Mouse (Mus musculus) B cell, adult 2 months (primary cell): ENCODE measurements around the gene Ski.

Source experiments
- DNase-seq, 2 experiments: peaks; one replicate each; pipeline ENCODE4 v3.0.0; 2022

Gene Ski

DNA sequence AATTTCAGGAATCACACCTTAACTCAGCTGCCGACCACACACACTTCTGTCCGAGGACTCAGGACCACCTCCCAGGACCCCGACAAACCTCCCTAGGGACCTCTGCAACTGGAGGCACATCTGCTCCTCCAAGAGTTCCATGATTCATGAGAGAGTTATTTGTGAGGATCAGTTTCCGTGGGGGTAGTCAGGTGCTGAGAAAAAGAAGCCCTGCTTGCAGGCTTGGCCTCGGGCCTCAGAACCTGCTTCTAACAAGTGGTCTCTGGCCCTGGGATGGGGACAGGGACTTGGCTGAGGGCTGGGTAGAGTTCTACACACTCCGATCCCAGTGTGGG is 72.5 kb downstream of the Ski start:
- DNase-seq: no peak

DNA sequence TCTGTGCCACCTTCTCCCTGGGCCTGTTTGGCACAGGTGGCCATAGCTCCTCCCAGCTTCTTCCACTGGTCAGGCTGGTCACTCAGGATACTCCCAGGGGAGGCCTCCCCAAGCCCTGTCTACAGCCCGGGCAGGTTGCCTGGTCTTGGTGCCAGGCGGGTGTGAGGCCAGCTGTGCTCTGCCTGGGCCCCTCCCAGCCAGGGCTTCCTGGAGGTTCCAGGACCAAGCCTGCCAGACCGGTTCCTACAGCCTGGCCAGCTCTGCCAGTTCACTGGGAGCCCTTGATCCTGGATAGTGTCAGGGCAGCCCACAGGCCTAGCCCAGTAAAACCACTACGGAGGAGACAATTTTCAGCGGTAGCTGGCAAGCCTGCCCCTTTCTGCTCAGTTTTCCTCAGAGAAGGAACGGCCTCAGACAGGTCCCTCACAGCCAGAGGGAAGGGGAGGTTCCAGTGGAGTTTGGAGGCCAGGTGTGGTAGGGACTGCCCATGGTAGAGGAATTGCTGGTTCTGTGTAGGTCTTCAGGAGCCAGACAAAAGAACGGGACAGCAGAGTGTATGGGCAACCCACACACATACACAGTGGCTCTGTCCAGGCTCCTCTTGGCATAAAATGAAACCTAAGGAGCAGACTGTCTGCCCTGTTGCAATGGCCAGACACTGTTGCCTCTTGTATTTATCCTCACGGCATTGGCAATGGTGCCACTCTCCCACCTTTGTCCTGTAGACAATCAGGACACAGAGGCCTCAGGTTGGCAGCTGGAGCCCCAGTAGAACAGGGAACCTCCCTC is 73.3 kb downstream of the Ski start:
- no peak for DNase-seq

DNA sequence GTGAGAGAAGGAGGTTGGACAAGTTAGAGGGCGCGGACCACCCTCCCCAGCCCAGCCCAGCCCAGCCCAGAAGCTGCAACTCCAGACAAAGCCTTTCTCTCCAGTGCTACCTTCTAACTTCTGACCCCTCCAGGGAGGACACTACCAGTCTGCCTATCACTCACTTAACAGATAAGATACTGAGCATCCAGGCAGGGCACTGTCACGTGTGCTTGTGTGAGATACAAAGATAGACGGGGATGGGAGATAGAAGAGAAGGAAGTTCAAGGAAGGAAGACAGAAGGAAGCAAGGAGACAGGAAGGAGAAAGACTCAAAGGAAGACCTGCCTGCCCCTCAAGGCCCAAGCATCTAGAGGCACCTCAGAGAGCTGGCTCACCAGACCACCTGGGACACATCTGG is 73.9 kb downstream of the Ski start:
- no peak for DNase-seq

DNA sequence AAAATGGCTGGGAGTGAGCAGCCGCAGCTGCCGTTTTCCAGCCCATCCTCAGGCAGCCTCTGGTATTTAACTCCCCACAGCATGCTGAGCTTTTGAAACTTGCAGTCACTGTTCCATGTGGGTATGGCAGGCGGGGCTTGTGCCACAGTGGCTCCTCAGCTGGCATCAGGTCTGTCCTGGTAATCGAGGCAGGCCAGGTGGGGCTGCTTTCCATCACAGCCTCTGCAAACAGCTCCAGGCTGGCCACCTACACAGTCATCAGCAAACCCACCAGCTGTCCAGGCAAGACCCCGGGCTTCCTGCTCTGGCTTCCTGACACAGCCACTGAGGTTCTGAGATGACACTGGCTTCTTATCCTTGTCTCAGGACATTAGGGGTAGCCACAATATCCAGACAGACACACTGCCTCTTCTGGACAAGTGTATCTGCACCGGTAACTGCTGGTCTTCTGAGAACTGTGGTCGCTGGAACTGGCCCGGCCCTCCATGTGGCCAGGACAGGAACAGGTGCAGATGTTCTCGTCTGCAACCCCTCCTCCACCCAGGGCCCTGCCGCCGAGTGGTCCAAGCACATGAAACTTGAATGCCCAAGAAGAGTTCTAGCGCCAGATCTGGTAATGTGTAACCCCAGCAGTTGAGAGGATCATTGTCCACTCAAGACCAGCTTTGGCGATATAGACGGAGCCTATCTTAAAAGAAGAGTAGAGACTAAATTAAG is 76.1 kb downstream of the Ski start:
- no peak for DNase-seq

DNA sequence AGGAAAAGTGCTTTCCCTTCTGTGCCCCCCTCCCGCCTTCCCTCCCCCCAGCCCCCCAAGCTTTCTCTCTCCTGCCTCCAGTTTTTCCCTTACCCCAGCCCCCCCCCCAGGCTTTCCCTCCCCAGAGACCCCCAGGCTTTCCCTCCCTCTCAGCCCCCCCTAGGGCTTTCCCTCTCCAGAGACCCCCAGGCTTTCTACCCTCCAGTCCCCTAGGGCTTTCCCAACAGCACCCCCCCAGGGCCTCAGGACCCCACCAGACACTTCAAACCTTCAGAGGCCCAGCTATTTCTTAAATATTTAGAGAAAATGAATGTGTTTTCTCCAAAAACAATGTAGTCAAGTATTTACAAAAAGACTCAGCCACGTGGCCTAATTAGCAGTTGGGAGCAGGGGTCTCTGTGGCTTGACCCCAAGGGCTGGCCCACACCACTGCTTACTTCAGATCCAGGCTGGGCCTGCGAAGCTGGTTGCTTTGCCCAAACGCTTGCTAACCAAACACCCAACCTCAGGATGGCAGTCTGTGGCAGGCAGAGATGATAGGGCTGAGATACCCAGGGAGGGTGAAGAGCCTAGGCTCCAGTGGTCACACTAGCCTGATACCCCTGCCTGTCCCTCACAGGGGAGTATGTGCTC is 77.7 kb downstream of the Ski start:
- DNase-seq: no peak

DNA sequence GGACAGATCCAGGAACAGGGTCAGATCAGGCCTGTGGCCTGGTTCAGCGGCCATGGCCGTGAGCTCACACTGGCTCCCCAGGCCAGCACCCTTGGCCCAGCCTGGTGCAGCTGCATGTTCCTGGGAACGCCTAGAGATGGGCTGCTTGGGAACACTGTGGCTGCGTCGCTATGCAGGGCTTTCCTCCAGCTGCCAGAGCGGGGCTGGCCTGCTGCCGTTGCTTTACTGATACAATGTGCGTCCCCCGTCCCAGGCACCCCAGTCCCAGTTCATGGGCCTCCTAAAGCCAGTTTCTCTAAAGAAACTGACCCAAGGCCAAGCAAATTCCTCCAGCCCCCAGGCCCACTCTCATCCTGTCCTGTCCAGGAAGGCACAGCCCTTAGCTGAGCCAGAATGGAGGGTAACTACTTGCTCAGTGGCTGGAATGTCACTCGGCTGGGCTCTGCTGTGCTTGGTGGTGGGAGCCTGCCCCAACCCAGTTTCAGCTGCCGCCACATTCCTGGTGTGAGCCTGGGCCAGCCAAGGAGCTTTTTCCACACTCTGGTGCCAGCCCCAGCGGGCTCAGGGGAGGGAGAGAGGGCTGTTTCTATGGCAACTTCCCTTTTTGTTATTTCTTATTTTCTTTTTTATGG is 78.4 kb downstream of the Ski start:
- no peak for DNase-seq

DNA sequence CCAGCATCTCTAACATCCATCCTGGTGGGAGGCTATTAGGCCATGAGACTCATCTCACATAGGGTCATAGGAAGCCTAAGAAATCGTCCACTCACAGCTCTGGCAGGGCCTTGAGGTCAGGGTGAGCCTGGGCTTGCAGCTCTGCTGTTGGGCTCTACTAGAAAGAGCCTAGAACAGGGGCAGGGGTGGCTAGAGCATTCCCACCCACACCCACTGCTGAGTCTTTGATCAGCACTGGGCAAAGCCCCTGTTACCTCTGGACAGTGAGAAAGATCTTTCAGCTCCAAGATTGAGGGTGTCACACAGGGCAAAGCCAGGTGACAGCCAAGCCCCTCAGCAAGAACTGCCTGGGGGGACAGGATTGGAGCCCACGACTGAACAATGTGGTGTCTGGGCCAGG is 79.0 kb downstream of the Ski start:
- DNase-seq: no peak

DNA sequence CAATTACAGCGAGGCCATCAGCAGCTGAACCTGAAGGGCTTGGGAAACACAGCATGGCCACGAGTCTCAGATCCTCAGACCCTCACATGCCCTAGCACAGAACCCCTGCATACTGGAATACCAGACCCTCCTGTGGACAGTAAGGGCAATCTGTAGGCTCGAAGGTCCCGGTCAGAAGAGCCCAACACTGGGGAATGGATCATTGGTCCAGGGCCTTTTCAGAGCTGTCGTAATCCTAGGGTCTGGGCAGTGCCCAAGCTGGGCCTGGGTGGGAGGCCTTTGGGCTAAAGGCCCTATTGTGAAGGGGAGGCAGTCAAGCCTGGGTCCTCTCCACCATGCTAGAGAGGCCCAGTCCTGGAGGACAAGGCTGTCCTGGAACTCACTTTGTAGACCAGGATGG is 79.6 kb downstream of the Ski start:
- DNase-seq: no peak

DNA sequence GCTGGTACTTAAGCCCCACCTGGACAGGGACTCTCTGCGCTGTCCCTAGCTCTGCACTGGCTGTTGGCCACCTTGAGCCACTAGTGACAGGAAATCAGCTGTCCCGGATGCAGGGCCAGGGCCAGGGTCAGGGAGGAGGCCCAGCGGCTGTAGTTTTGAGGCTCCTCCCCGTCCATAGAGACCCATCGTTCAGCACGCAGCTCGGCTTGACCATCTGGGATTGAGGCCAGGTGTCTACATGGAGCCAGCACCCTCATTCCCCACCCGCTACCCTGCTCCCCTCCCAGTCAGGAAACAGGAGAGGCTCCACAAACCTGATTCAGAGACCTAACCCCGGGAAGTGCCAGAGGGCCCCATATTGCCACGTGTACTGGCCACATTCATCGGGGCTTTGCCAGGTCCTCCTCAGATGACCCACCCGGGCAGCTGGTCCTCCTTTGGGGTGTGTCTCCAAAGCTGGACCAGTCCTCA is 81.6 kb downstream of the Ski start:
- DNase-seq: no peak

DNA sequence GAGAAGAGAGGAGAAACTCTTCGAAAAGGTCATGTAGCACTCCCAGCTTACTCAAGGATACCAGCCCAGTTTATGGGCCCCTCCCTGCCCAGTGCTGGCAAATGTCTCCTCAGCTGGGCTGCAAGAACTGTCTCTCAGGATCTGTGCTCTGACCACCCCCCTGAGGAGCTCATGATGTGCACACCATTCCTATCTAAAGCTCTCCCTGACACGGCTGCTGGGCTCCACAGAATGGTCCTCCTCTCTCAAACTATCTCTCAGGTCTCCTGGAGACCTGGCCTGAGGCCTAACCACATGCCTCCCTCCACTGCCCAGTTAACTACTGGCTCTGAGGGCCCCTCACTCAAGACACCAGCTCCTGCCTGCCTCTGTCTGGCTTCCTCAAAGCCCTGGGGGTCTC is 82.2 kb downstream of the Ski start:
- no peak for DNase-seq

DNA sequence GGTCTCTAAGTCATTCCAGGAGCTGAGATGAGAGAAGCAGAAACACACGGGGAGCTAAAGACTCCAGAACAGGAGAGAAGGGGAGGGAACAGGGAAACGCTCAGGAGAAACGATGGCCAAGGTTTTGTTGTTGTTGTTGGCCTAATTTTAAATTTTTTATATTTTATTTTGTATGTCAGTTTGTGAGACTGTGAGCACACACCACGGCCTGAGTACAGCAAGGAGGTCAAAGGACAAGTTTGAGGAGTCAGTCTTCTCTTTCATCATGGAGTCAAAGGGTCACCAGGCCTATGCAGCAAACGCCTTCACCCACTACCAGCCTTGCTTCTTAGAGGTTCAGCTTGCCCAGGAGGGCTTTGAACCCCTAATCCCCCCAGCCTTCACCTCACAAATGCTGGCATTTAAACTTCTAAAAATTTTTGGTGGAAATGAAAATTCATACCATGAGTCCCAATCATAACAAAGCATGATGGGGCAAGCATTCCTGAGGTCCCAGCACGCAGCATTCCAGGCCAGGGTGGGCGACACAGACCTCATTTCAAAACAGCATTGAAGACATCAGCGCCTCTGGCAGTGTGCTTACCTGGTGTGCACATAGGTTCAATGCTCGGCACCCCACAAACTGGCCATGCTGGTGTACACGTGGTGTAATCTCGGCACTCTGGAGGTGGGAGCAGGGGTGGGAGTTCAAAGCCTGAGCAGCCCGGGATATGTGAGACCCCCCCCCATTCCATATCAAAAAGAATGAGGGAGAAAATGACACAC is 82.9 kb downstream of the Ski start:
- no peak for DNase-seq

DNA sequence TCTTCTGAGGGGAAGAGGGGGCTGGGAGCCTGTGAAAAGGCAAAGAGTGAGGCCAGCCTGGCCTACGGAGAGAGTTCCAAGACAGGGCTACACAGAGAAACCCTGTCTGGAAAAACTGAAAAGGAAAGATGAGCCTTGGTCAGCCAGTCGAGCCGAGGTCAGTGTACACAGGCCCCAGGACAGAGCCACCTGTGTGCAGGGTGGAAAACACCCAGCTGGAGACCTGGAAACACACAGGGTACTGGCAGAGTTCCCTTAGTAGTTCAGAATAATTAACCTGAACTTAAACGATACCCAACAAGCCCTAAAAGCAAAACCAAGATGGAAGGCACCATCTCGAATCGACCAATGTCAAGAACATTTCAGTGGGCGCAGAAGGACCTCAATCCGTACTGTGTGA is 83.9 kb downstream of the Ski start:
- DNase-seq: no peak

DNA sequence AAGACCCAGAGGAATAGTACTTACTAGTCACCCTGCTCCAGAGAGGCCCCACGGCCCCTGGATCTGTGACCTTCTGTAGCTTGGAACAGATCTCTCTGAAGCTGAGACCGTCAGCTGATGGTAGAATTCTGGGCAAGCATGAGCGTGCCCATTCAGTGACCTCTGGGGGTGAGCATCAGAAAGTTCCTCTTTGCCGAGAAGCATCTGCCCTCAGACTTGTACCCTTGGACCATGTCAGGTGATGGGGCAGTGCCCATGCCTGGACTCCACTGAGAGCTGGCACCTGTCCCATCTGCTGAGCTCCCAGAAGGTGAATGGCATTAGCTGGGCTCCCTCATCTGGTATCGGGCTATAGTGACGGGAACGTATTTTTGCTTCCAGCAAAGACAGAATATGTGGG is 84.5 kb downstream of the Ski start:
- DNase-seq: no peak

DNA sequence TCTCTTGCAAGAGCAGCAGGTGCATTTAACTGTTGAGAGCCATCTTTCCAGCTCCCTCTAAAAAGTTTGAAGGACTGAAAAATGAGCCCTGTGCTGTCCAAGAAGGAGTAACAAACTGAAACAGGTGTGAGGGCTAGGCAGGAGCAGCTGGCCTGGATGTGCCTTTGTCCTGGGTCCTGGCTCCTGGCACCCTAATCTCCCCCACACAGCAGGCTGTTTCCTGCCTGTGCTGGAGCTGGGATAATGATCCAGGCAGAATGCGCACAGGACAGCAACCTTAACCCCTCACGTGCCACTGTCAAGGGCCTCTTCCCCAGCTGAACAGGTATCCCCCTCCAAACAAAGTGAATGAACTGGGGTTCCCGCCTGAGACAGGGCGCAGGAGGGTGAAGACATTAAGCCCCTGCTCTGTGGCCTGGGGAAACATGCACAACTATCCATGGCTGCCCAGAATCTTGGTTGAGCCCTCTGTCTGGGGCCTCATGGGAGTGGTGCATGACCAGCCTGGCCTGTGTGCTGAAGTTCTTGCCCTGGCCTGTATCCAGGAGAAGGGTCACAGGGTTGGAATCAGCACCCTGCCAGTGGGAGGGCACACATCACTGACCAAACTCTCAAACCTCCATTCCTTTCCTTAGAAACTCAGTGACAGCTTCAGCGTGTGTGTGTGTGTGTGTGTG is 86.3 kb downstream of the Ski start:
- no peak for DNase-seq

DNA sequence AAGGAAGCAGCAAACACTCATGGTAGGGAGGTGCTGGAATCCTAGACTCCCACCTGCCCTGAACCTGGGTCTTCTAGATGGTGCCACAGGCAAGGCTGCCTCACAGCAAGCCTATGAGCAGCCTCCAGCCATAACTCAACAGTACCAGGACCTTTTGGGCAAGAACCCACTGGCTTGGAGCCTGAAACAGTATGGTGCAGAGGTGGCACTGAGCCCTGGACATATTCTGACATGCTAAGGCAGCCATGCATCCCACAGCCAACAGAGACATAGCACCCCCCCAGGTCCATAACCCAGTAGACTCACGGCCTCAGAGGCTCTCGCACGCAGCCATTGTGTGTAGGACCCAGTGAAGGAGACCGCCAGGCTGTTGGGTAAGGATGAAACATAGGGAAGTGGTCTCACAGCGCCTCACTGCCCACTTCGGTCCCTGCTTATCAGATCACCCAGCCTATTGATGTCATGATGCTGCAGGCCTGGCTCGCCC is 87.7 kb downstream of the Ski start:
- DNase-seq: no peak

DNA sequence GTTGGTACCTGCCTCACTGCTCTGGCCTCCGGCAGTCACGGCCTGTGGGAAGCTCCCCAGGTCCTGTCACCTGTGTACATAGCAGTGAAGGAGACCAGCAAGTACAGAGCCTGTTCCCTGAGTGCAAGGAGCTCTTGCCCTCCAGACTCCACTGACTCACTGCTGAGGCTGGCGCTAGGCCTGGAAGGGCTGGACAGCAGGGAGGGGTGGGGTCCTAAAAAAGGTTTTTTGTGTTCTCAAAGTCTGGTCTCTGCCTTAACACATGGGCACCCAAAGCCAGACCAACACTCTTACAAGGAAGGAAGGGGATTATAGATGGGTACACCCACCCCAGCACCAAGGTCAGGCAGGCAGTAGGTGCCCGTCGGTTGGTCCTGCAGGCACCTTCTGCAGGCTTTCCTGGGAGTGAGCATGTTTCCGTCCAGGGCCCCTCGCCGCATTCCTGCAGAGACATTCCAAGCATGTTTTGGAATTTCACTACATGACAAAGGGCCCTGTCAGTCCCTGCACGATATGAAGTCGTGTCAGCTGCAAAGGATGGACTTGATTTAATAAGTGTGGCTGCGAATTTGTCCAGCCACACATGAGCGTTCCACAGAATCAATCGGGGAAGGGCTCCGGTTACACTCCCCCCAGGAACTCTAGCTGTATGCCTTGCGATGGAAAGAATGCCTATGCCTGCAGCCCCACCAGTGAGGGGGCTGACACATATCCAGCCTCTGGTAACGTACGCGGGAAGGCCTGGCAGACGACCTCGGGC is 88.6 kb downstream of the Ski start:
- DNase-seq: no peak

DNA sequence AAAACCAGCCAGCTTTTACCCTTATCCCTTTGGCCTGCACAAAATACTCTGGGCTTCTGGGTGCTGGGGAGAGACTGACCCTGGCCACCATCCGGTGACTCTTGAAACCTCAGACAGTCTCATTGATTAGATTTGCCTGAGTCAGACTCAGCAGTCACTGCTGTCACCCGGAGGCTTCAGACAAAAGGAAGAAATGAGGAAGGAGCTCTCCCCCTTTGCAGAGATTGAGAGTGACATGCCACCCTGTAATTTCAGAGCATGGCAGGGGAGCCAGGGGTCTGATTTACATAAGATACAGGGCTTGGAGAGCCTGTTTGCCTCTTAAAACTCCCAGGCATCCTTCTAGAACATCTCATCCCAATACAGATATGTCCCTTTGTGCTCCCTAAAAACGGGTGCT is 89.2 kb downstream of the Ski start:
- DNase-seq: no peak

DNA sequence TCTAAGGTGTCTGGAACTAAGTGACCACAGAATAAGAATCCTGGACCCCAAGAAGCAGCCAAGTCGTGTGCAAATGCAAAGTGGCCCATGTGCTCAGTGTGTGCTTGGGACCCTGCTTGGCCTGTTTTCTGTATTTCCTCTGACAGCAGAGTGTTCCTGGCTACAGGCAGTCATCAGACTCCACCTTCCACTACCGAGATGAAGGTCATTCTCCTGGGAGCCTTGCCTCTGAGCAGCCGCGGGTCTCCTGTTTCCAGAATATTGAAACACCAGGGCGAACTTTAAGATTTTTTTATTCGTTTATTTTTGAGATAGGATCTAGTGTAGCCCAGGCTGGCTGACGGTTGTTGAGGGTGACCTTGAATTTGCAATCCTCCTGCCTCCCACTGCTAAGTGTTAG is 91.8 kb downstream of the Ski start:
- DNase-seq: no peak

DNA sequence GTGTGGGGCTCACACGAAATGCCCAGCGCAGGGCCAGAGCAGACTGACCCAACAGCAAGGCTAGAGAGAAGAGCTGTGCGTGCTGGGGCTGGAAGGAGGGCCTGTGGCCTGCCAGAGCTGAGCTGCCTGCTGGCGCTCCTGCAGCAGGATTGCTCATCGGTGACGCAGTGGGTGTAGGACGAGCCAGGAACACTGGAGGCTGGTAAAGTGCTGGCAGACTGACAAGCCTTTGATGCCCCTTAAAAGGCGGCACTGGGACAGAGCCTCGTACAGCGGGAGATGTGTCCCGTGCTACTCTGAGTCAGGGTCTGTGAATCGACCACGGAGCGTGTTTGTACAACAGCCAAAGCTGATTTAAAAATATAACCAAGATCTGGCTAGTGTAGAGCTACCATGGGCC is 92.4 kb downstream of the Ski start:
- no peak for DNase-seq

DNA sequence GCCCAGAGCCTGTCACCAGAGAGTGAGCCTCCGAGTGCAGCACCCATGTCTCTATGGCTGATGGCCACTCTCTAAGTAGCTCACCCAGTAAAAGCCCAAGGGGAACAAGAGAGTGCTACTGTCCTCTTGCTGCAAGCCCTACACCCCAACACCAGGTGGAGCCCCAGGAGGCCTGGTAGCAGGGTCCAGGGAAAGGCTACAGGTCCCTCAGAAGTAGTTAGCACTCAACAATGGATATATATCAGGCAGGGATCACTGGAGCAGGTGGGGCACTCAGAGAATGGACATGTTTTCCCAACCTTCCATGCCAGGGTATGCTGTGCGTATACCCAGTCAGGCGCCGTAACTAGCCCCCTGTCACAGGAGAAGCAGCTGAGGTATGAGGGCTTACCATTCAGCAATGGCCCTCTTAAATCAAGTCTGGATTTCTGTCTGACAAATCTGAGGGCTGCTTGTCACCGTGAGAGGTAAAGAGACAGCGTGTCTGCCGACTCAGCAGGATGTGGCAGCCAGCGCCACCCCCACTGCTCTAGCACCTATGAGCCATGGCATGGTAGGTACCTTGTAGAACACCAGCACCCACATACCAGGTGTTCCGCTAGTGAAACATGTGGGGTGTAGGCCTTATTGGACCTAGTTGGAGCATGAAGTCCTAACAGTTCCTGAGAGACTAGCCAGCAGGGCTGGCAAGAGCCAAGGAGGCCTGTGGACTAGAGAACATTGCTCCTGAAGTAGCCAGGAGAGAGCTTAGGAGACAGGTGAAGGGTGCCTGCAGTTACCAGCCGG is 93.1 kb downstream of the Ski start:
- peak; percentile 70 to 73 for DNase-seq

DNA sequence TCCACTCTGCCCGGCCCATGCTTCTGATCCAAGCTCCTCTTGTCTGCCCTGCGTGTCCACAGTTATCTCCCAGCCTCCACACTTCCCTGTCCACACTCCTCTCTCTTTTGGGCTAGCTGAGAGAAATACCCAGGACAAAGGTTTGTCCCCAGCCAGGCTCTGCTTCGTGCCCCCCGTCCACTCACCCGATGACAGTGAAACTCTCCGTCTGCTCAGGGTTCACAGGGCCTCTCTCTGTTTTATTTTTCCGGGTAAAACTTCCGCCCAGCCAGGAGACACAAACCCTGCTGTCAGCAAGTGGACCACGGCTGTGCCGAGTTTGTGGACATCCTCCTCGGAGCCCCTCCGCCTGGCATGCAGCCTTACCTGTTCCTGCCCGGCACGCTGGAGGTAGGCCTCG is 94.0 kb downstream of the Ski start:
- DNase-seq: no peak
